Mouse (Mus musculus) G1E-ER4 (cell line): Measurements from ENCODE around the gene Gipc3. TPM values are rescaled to one million over a fixed set of nuclear protein-coding genes. Genes with fewer than 3 reads are reported as not detected.

Experiments
- GATA1 ChIP-seq: IDR thresholded peaks from one replicate; pipeline ENCODE4 v1.8.0; 2012; ENCODE audit warnings: low read length, inconsistent platforms
- polyA plus RNA-seq: library from polyadenylated mRNA; stranded (reverse); fragments of >175 nt; gene quantifications from 2 replicates; pipeline ENCODE4 v1.2.3, GENCODE M21; 2012

Gipc3 gene
- polyA plus RNA-seq, 1 experiment, result not detected

DNA sequence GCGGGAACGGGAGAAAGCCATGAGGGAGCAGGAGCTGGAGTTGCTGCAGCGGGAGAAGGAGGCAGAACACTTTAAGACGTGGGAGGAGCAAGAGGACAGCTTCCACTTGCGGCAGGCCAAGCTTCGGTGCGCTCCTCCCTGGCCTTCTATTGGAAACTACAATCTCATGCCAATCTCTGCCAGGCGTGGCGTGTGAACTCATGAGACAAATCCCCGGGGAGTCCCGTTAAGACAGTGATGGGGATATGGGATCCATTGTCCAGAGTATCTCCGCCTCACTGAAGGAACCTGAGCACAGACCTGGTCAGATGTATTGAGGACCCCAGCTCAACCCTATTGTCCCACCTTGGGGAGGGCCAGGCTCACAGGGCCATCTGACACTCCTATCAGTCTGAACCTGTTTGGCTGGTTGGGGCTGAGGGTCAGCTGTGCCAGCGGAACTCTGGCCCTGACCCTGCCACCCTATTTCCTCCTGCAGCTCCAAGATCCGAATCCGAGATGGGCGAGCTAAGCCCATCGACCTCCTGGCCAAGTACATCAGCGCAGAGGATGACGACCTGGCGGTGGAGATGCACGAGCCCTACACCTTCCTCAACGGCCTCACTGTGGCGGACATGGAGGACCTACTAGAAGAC lies 19.8 kb downstream of the Gipc3 start:
- no peak for TF ChIP-seq GATA1

- no peak for TF ChIP-seq GATA1
These were observed 20.6 kb downstream of the Gipc3 start for GRCm38 (mm10) chr10:81322444-81322843.

DNA sequence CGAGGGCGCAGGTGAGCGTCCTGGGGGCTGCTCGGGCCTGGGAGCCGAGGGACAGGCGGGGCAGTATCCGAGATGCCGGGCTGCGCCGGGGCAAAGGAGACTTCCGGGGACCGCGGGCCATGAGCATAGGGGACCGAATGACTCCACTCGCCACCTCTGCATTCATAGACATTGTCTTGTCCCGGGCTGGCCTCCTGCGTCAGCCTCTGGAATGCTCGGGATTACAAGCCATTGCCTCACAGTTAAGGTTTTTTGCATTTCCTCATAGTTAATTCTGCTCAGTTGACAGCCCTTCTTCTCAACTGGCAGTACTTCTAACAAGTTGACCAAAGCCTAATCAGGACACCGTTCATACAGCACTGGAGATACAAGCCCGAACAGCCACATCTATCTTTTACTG lies 21.6 kb downstream of the Gipc3 start:
- TF ChIP-seq GATA1, result no peak

- TF ChIP-seq GATA1, result peak; percentile 26
These were observed 22.3 kb downstream of the Gipc3 start, which contains the start of gene Cactin for GRCm38 (mm10) chr10:81320550-81321347. Gene Cactin (plus strand): TSS chr10:81321103.

GRCm38 (mm10) chr10:81319741-81320549 lies 23.1 kb downstream of the Gipc3 start:
- TF ChIP-seq GATA1, result no peak

DNA sequence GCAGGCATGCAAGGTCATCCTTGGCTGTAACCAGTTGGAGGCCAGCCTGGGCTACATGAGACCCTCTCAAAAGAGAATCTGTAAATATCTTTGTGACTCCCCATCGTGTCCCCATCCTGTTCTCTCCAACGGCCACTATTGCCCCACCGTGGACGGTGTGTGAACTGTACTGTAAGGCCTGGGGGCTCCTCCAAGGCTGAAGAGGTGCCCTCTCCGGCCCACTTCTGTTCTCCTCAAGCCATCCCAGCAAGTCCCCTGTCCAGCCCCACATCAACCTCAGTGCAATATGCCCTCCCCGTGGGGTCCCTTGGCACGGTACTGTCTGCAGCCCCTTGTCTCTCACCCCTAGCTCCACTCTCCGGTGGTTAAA lies 23.8 kb downstream of the Gipc3 start:
- TF ChIP-seq GATA1, result no peak

DNA sequence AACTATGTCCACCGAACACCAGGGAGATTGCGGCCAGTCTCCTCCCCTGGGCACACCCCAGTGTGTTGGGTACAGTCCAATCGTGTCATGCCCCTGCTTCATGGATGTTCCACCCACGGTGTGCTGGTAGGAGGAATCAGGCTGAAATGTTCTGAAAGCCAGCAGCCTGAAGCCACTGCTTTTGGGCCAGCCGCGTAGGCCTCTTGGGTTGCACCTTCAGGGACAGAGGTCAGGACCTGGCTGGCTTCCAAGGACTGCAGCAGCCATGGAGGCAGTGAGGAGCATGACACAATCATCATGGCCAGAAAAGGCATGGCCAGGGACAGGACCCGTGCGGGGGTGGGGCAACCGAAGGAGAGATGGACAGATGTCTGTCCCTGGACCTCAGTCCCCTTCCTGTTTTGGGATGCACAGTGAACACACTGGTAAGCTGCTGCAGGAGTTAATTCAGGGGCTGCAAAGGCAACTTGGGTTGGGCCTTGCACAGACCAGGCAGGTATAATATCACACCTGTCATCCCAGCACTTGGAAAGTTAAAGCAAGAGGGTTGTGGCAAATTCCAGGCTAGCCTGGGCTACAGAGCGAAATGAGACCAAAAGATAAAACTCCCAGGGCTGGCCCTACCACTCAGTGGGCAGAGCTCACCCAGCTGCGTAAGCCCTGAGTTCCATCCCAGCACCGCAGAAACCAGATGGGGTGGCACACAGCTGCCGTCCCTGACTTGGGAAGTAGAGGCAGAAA lies 24.3 kb downstream of the Gipc3 start:
- TF ChIP-seq GATA1, result no peak

- TF ChIP-seq GATA1, result no peak
These were observed 25.8 kb downstream of the Gipc3 start for GRCm38 (mm10) chr10:81317273-81317672.

GRCm38 (mm10) chr10:81316338-81317060 lies 26.6 kb downstream of the Gipc3 start:
- TF ChIP-seq GATA1, result no peak

DNA sequence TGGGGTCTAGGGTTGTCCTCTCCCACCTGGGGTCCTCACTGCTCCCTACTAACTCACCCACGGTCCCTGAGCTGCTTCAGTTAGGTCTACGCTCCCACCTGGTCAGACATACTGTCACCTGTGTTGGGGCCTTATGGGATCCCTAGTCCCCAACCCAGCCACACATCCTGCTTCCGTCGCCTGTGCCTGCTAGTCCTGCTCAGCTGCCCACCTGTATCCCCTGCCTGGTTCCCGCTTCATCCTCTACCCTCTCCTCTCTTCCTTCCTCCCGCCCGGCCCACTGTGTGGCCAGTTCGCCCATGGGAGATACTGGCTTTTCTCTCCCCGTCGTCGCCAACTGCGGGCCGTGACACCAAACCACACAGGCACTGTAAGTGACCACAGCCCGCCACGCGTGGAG lies 27.5 kb downstream of the Gipc3 start:
- TF ChIP-seq GATA1, result no peak

DNA sequence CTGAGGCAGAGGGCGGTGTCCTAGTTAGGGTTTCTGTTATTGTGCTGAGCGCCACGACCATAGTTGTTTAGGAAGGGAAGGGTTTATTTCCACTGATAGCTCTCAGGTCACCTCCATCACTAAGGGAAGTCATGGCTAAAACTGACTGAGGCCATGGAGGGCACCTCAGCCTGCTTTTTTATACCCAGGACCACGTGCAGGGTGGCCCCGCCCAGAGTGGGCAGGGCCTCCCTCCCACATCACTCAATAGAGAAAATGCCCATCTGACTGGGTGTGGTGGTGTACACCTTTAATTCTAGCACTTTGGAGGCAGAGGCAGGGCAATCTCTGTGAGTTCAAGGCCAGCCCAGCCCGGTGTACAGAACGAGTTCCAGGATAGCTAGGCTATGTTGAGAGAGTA lies 28.9 kb downstream of the Gipc3 start:
- TF ChIP-seq GATA1, result no peak

DNA sequence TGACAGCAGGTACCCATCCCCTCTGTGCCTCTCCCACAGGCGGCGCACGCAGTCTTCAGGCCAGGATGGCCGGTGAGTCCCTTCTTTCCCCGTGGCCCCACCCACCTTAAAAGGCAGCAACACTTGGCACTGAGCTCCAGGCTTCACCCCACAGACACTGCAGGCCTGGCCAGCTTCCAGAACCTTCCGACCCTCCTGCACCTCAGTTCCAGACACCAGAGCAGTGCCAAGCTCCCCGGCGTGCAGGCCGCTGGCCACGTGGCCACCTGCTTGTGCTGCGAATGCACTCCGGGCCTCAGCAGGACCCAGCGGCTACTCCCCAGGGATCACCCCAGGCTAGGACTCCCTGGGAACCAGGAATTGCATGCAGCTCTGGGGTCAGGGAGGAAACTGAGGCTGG lies 29.5 kb downstream of the Gipc3 start:
- TF ChIP-seq GATA1, result no peak

- no peak for TF ChIP-seq GATA1
These were observed 33.5 kb downstream of the Gipc3 start for GRCm38 (mm10) chr10:81309571-81309970.

DNA sequence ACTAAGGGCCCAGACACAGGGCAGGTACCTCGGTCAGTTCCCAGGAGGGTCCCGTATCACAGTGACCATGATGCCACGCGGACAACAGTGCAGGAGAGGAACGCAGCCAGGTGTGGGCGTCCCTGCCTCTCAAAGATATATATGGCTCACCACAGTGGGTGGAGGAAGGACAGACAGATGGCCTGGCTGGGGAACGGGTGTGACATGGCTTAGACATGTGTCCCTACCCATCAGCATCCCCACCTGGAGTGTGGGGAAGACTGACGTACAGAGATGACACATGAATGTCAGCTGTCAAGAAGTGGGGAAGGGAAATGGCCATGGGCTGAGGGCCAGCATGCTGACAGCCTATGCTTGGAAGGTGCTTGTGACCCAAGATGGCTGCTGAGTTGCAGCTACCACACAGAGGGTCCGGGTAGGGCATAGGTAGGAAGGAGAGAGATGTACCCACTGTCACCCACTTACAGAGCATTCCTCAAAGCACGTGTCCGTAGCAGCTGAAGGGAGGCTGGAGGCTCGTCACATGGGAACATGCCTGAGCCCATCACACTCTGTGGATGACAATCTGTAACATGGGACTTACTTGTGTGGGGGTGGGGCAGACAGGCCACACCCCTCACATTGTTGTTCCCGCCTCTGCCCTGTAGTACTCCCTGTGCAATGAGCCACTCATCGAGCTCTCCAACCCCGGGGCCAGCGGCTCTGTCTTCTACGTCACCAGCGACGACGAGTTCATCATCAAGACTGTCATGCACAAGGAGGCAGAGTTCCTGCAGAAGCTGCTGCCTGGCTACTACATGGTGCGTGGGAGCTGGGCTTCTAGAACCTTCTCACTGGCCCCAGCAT lies 36.0 kb downstream of the Gipc3 start:
- no peak for TF ChIP-seq GATA1

DNA sequence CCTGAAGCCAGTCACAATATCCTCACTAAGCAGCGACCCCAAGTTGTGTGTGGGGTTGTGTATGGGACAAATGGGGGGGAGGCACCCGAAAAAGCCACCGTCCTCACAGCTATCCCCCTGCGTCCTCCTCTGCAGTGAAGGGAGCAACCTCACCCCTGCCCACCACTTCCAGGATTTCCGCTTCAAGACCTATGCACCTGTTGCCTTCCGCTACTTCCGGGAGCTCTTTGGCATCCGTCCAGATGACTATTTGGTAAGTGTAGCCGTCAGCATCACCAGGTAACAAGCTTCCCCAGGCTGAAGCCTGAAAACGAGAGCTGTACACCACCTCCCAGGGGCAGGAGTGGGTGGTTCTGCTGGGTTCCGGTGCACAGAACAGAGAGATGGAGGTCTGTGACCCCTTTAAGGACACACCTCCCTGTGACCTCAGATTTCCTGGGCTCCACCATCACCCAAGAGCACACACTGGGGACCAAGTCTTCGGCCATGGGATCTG lies 36.8 kb downstream of the Gipc3 start:
- TF ChIP-seq GATA1, result no peak
